9 mouse cellular contexts compared by ENCODE assay signal in genomic region chrX:84001294-84001693, GRCm38 (mm10).
DNase-seq lines count a peak whose midpoint lies in the region; ATAC-seq and TF ChIP-seq lines count a peak whose summit lies in the region.
"Had no signal": no experiment of that assay in that cellular context is flagged by ENCODE, and none has a peak within 500 bp of the region (broad histone marks: within the 10 kb centered on the region; RNA-seq: fewer than 3 reads in every experiment).

No protein-coding gene starts in this region.

- no peaks in the 10 kb centered on the region for H3K36me3 ChIP-seq in kidney, postnatal 0 days (ENCODE audit: insufficient read depth, low read length)
- H3K36me3 ChIP-seq in lung, postnatal 0 days (ENCODE audit: insufficient read depth, low read length) = no peaks in the 10 kb centered on the region

- TF ChIP-seq EP300 in lung, postnatal 0 days (IDR thresholded peaks at IDR 0.05) = no peak

- H3K9me3 ChIP-seq in kidney, postnatal 0 days (replicated peaks; ENCODE audit: low read length) = no peaks in the 10 kb centered on the region
- no peaks in the 10 kb centered on the region for H3K9me3 ChIP-seq in lung, postnatal 0 days (ENCODE audit: low read length)

- H3K4me2 ChIP-seq in kidney, postnatal 0 days (ENCODE audit: low read length) = no peak overlapping the region
- H3K4me2 ChIP-seq in lung, postnatal 0 days (replicated peaks; ENCODE audit: low read depth, low read length) = no peak overlapping the region

- 42% methylated on average over 7 of the region's 7 CpGs for WGBS in kidney, postnatal 0 days
- WGBS in lung, postnatal 0 days = 27% methylated on average over 7 of the region's 7 CpGs

- peak; percentile 76 for TF ChIP-seq CTCF in kidney, postnatal 0 days (IDR thresholded peaks at IDR 0.05; ENCODE audit: low read depth)
- TF ChIP-seq CTCF in lung, postnatal 0 days (IDR thresholded peaks at IDR 0.05) = peak; percentile 77

- H3K4me3 ChIP-seq in kidney, postnatal 0 days (replicated peaks; ENCODE audit: low read depth, low read length) = no peak overlapping the region
- H3K4me3 ChIP-seq in lung, postnatal 0 days (ENCODE audit: low read depth, low read length) = no peak overlapping the region

- peak; percentile 5 to 11 for DNase-seq in frontal cortex, postnatal 25 days (ENCODE audit: low spot score in 2 of 2)
- peak; percentile 2 for DNase-seq in thymus, postnatal 0 days (ENCODE audit: low spot score)
- DNase-seq in thymus, adult 18-20 months = no peak
- peak; percentile 38 to 66 for DNase-seq in cerebellum, postnatal 25 days
- DNase-seq in kidney, postnatal 0 days (ENCODE audit: low spot score) = peak; percentile 35
- DNase-seq in lung, postnatal 0 days (ENCODE audit: low spot score) = peak; percentile 11

- no peaks in the 10 kb centered on the region for H3K27me3 ChIP-seq in kidney, postnatal 0 days (ENCODE audit: insufficient read depth, low read length)
- no peaks in the 10 kb centered on the region for H3K27me3 ChIP-seq in lung, postnatal 0 days (replicated peaks; ENCODE audit: insufficient read depth, low read length)
- H3K27me3 ChIP-seq: CH12.LX had no signal

- H3K4me1 ChIP-seq in kidney, postnatal 0 days (replicated peaks; ENCODE audit: insufficient read depth, low read length) = no peaks in the 10 kb centered on the region
- no peaks in the 10 kb centered on the region for H3K4me1 ChIP-seq in lung, postnatal 0 days (ENCODE audit: insufficient read depth, low read depth, low read length)

- no peak overlapping the region for H3K9ac ChIP-seq in kidney, postnatal 0 days (ENCODE audit: low read depth, low read length)
- no peak overlapping the region for H3K9ac ChIP-seq in lung, postnatal 0 days (replicated peaks; ENCODE audit: low read depth)

- no peak overlapping the region for H3K27ac ChIP-seq in kidney, postnatal 0 days
- no peak overlapping the region for H3K27ac ChIP-seq in lung, postnatal 0 days (ENCODE audit: low read length)

- no peak for ATAC-seq in frontal cortex, adult (ENCODE audit: low TSS enrichment)
- ATAC-seq in kidney, postnatal 0 days (replicated peaks; ENCODE audit: low FRiP score, low read depth) = no peak
- no peak for ATAC-seq in lung, postnatal 0 days
- ATAC-seq in megakaryocyte, adult 5-6 weeks (ENCODE audit: poor library complexity, severe bottlenecking) = no peak

Comparison
In these comparisons a context has a peak if more than half of its experiments do, and no peak if none do; other contexts are left out.
1. DNase-seq: peak in frontal cortex, postnatal 25 days (2 of 2), thymus, postnatal 0 days (single experiment), cerebellum, postnatal 25 days (2 of 2), kidney, postnatal 0 days (single experiment) and lung, postnatal 0 days (single experiment); none in thymus, adult 18-20 months (0 of 2).